Mouse (Mus musculus): ENCODE results near the gene Apol6. TPM values are rescaled to one million over a fixed set of nuclear protein-coding genes. Genes with fewer than 3 reads are reported as not detected.
"Not testable (repeated sequence)": the region's sequence is repeated elsewhere in the genome, so short reads cannot be mapped to it uniquely, and the experiment has no call there.

The Apol6 gene
- total RNA-seq, 2 experiments from 2014 or later = 34.5 to 38.8 TPM

GRCm38 (mm10) chr15:77029331-77029991 lies 15.1 kb upstream of the Apol6 start:
- peak in 1 of 2 experiments; percentile 50 for DNase-seq
- intact Hi-C loops (cut with DNase I) = no loop called here

- intact Hi-C loops (cut with DNase I) = no loop called here
- DNase-seq = no peak
These were observed 13.3 kb upstream of the Apol6 start for GRCm38 (mm10) chr15:77031271-77031670.

- intact Hi-C loops (cut with DNase I) = no loop called here
- no peak for DNase-seq
These were observed 10.0 kb upstream of the Apol6 start for GRCm38 (mm10) chr15:77034526-77034925.

DNA sequence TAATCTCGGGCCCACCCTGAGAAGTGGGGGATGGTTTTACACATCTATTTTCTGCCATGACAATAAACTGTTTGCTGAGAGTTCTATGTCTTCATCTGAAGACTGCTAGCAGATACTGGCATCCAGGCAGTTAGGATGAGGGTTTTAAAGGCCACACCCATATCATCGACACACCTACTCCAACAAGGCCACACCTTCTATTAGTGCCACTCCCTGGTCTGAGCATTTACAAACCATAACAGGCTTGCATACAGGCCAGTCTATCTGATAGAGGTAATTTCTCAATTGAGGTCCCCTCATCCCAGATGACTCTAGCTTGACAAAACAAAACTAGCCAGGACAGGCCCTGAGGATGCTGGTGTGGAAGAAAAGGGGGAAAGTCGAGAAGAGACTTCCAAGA lies 8.9 kb upstream of the Apol6 start:
- intact Hi-C loops (cut with DNase I) = no loop called here
- no peak for DNase-seq

DNA sequence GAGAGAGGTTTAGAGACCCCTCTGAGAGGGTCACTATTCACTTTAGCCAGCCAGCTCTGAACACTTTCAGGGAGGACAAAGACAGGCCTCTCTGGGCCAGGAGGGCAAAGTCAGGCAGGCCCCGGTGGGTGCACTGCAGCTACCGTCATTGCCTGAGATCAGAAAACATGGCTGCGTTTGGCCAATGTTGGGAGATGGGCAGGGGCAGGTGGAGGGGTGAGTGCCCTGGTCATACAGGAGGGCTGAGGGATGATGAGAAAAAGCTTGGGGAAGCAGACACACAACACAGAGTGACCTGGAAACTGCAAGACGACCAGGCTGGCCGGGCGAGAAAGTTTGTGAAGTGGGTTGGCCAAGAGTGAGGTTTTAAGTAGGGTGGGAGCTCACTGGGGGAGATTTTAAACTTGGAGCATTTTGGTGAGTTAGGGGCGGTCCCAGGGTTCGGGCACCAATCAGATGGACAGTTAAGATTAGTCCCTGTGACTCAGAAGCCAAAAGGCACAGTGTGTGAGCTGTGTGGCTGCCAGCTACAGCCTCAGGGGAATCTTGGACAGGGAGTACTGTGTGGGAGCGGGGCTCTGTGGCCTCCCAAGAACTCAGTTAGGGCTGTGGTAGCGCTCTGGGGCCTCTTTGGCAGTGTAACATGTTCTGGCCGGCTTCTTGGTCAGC lies 8.1 kb upstream of the Apol6 start:
- DNase-seq = peak; percentile 85 to 91
- intact Hi-C loops (cut with DNase I) = no loop called here

DNA sequence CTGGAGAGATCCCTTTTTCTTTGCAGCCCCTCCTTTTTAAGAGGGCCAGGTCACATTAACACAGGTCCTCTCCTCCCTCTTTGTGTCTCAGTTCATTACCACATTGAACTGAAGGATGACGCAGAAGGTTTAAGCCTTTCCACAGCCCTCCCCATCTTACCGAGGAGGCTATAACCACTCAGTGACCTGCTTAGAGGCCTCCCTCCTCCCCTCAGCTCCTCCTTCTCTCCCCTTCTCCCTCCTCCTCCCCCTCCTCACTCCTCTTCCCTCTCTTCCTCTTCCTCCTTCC lies 7.6 kb upstream of the Apol6 start:
- DNase-seq = no peak
- intact Hi-C loops (cut with DNase I) = no loop called here

- intact Hi-C loops (cut with DNase I) = no loop called here
- DNase-seq = peak; percentile 63 to 77
These were observed 7.0 kb upstream of the Apol6 start for GRCm38 (mm10) chr15:77037278-77038161.

GRCm38 (mm10) chr15:77039211-77039700 lies 5.3 kb upstream of the Apol6 start:
- no peak for DNase-seq
- intact Hi-C loops (cut with DNase I) = no loop called here

GRCm38 (mm10) chr15:77040784-77041183 lies 3.7 kb upstream of the Apol6 start:
- intact Hi-C loops (cut with DNase I) = no loop called here
- DNase-seq = no peak

DNA sequence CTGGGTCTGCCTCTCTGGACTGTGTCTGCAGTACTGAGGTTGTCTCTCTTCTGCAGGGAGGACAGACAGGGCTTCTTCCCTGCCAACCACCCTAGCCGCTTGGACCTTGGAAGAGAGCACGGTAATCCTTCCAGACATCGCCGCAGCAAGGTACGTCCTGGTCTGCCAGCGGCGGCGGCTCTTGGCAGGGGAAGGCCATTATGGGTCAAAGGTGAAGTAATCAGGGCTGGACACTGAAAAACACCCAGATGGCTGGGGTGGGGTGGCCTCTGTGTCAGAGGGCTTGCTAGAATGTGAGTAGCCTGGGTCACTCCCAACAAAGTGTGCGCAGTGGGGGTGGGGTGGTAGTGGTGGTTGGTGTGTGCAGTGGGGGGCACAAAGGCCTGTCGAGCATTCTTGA lies 1.1 kb downstream of the Apol6 start:
- intact Hi-C loops (cut with DNase I) = no loop called here
- DNase-seq = peak in 1 of 2 experiments; percentile 66

- DNase-seq = no peak
- intact Hi-C loops (cut with DNase I) = no loop called here
These were observed 6.0 kb downstream of the Apol6 start, which contains the start of gene Mb for GRCm38 (mm10) chr15:77050570-77050969. Gene Mb, minus strand, starts transcription at chr15:77050670.

GRCm38 (mm10) chr15:77052176-77052575 lies 7.6 kb downstream of the Apol6 start:
- intact Hi-C loops (cut with DNase I) = no loop called here

GRCm38 (mm10) chr15:77053021-77053420 lies 8.5 kb downstream of the Apol6 start:
- intact Hi-C loops (cut with DNase I) = no loop called here
- no peak for DNase-seq

More at GRCm38 (mm10) chr15:77052176-77052575, 7.6 kb downstream of the Apol6 start:
- DNase-seq = no peak

DNA sequence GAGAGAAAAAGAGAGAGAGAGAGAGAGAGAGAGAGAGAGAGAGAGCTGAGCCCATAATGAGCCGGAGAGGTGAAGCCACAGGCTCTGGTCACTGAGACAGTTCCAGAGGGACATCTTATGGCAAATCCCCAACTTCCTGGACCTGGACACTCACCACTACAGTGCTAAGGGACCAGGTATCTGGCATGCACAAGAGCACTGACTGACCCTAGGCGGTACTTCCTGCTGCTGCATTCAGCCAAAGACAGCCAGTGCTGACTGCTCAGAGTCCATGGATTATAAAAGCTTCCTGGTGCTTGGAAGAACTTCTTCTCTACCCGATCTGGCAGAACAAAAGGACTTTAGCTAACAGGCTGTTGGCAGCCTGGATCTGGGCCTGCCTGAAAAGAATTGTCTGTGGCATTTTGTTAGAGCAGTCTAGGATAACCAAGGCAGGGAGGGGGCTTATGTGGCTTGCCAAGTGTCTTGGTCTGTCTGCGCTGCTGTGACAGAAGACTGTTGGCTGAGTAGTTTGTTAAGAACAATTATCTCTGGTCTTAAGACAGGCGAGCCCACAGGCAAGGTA lies 10.2 kb downstream of the Apol6 start:
- no peak for DNase-seq
- intact Hi-C loops (cut with DNase I) = no loop called here

DNA sequence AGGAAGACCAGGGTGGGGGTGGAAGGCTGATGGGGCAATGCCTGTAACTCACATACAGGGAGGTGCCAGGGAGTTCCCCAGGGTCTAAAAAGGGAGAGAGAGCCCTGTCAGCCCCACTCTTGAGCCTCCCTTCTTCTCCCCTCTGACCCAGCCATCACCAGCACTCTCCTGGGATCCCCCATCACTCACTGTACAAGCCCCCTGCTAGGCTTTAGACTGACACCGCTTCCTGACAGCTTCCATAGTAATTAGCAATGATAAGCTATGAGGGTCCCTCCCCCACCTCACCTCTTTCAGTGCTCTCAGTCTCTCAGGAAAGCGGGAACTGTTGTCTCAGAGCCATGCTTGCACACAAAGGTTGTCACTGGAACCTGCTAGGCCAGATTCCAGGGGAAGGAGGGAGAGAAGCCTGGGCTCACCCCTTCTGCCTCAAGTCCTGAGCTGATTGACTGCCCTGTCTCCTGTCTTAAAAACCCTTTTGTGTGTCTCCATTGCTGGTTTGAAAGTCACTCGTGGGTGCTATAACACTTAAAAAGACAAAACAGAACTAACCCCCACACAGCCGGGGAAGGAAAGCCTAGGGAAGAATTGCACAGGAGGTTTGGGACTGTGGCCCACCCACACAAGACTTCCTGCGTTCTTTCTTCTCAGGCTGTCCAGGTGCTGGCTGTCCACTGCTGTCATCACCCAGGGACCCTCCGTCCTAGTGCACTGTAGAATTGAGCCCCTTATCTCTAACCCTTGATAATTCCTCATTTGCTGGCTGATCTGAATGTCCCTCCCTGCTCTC lies 11.7 kb downstream of the Apol6 start:
- DNase-seq = no peak
- intact Hi-C loops (cut with DNase I) = no loop called here

- intact Hi-C loops (cut with DNase I) = no loop called here
- DNase-seq = no peak
These were observed 12.2 kb downstream of the Apol6 start for GRCm38 (mm10) chr15:77056791-77057051.

- intact Hi-C loops (cut with DNase I) = no loop called here
- DNase-seq = no peak
These were observed 14.0 kb downstream of the Apol6 start for GRCm38 (mm10) chr15:77058566-77058965.

DNA sequence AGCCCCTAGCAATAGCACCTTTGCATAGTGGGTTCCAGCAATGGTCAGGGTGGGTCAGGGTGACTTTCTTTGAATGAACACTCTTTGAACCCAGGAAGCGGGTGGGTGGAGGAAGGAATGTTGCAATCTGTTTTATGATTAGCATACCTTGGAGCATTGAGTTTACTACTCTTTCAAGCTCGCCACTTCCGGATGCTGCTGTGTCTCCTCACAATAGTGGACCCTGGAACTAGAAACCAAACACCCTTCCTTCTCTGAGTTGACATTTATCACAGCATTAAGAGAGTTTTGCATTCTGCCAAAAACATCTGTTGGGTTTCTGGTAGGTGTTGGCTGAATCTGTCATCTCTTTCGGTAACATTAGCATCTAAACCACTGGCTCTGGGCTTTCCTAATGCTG lies 14.9 kb downstream of the Apol6 start:
- intact Hi-C loops (cut with DNase I); DNase-seq: not testable (repeated sequence)

DNA sequence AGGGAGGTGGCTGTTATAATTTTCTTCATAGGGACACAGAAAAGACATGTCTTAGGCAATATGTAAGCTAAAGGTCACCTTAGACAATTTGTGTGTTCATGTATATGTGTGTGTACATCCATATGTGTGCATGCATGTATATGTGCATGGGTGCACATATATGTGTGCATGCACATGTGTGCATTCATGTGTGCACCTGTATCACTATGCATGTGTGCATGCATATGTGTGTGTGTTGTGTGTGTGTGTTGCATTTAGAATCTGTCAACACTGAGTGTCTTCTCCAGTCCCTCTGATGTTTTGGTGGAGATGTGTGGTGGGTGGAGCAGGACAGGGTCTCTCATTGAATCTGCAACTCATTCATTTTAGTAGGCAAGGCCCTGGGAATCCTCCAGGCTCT lies 18.2 kb downstream of the Apol6 start:
- DNase-seq = no peak
- intact Hi-C loops (cut with DNase I) = no loop called here

DNA sequence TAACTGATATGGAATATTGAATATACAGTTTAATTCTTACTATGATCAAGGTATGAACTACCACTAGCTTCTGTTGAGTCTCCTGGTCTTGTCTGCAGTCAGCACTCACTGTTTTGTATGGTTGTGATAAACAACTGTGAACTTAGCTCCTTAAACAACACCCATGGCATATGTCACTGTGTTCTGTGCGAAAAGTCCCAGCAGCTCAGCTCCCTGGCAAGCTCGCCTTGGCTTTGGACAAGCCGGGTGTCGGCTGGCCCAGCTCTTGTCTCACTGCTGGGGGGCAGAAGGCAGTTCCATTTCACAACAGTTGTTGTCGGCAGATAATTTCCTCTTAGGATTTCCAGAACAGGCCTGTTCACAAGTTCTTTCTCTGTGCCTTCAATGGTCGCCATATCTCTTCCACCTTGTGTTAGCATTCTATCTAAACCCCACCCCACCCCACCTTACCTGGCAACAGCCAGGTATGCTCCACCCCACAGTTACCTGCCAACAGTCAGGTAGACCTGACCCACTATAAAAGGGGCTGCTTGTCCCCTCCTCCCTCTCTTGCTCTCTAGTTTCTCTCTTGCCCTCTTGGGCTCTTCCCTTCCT lies 20.8 kb downstream of the Apol6 start:
- intact Hi-C loops (cut with DNase I) = no loop called here
- no peak for DNase-seq
